8 mouse cellular contexts compared by ENCODE assay signal in the genomic region with DNA sequence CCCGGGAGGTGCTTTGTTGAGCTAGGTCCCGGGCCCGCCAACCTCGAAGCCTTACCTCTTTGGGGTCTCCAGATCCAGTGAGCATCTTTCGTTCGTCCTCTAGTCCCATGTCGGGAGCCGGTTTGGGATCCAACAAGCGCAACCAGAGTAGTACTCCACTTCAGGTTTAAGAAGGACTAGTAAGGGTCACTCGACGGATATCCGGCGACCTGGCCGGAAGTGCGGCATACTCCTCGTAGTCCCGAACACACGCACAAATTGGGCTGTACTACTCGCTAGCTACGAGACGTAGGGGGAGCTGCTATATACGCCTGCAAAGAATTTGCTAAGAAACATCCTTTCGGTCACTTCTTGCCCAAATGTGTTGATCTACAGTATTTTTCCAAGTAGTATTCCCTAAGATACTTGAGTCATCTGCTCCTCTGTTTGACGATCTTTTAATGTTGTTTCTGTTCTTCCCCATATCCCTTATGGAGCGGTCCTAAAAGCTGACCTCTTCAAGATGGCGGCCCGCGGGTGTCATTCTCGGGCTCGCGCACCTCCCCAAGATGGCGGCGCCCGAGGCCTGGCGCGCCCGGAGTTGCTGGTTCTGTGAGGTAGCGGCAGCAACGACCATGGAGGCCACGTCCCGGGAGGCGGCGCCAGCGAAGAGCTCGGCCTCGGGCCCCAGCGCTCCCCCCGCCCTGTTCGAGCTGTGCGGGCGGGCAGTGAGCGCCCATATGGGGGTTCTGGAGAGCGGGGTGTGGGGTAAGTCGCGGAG. TPM values are rescaled to one million over a fixed set of nuclear protein-coding genes. Genes with fewer than 3 reads are reported as not detected.
DNase-seq lines count a peak whose midpoint lies in the region; ATAC-seq and TF ChIP-seq lines count a peak whose summit lies in the region.

Uqcrh (minus strand) TSS at position 211 of the 760 bp plus-strand sequence.
Lrrc41 (plus strand) TSS at position 409 of the 760 bp plus-strand sequence.

- intact Hi-C loops in heart, adult 2 months (cut with DNase I), result loop anchor here (5.0 kb wide), 1 partner anchor 72 kb away; no protein-coding TSS in a partner anchor

- peaks cover 25% of the 10 kb centered on the region for H3K4me1 ChIP-seq in embryonic facial prominence, embryonic 14.5 days (ENCODE audit: control insufficient read depth, insufficient read depth, low read length)
- H3K4me1 ChIP-seq in heart, adult 2 months (ENCODE audit: control insufficient read depth, insufficient read depth, low read length), result peaks cover 13% of the 10 kb centered on the region
- H3K4me1 ChIP-seq in limb, embryonic 13.5 days, result peaks cover 27% of the 10 kb centered on the region
- peaks cover 32% of the 10 kb centered on the region for H3K4me1 ChIP-seq in midbrain, embryonic 16.5 days (ENCODE audit: control insufficient read depth, insufficient read depth, low read length)

- peak; percentile 95 for ATAC-seq in embryonic facial prominence, embryonic 14.5 days (ENCODE audit: low read depth)
- peak; percentile 95 for ATAC-seq in limb, embryonic 13.5 days (ENCODE audit: low FRiP score, low read depth)
- peak; percentile 96 for ATAC-seq in midbrain, embryonic 16.5 days

- DNase-seq in 3T3-L1 (ENCODE audit: low read depth, low spot score), result peak; percentile 96
- peak; percentile 88 to 92 for DNase-seq in adrenal gland, postnatal 4 days (ENCODE audit: low spot score in 2 of 2)
- DNase-seq in embryonic facial prominence, embryonic 14.5 days (ENCODE audit: low spot score), result peak; percentile 98
- peak; percentile 93 to 94 for DNase-seq in heart, adult 2 months
- DNase-seq in kidney, adult 8-10 months, result peak; percentile 94 to 96
- DNase-seq in spleen, postnatal 10 days (ENCODE audit: low spot score in 2 of 2), result peak; percentile 95 to 96

- H3K4me3 ChIP-seq in embryonic facial prominence, embryonic 14.5 days (ENCODE audit: low read depth, low read length), result peak within 1 kb of the TSS; percentile 98
- peak within 1 kb of the TSS; percentile 97 for H3K4me3 ChIP-seq in heart, adult 2 months
- H3K4me3 ChIP-seq in limb, embryonic 13.5 days, result peak within 1 kb of the TSS; percentile 99
- H3K4me3 ChIP-seq in midbrain, embryonic 16.5 days (ENCODE audit: low read depth, low read length), result peak within 1 kb of the TSS; percentile 99

- H3K27ac ChIP-seq in embryonic facial prominence, embryonic 14.5 days (replicated peaks; ENCODE audit: low read depth, low read length), result peak within 1 kb of the TSS; percentile 98
- peak within 1 kb of the TSS; percentile 96 for H3K27ac ChIP-seq in heart, adult 2 months
- H3K27ac ChIP-seq in limb, embryonic 13.5 days, result peak within 1 kb of the TSS; percentile 98
- H3K27ac ChIP-seq in midbrain, embryonic 16.5 days (ENCODE audit: low read length), result peak within 1 kb of the TSS; percentile 93

- peaks cover 14% of the 10 kb centered on the region for H3K36me3 ChIP-seq in embryonic facial prominence, embryonic 14.5 days (ENCODE audit: control insufficient read depth, insufficient read depth, low read length)
- H3K36me3 ChIP-seq in heart, adult 2 months (ENCODE audit: control insufficient read depth, insufficient read depth, low read length), result peaks cover 18% of the 10 kb centered on the region
- H3K36me3 ChIP-seq in limb, embryonic 13.5 days, result peaks cover 16% of the 10 kb centered on the region
- H3K36me3 ChIP-seq in midbrain, embryonic 16.5 days (ENCODE audit: control insufficient read depth, insufficient read depth, low read length), result no peaks in the 10 kb centered on the region; the same call in 1 of the 2 replicates

- peak; percentile 96 for TF ChIP-seq POLR2A in heart, adult 2 months (IDR thresholded peaks at IDR 0.05; ENCODE audit: insufficient read depth, low read depth, low read length)

- no peaks in the 10 kb centered on the region for H3K9me3 ChIP-seq in embryonic facial prominence, embryonic 14.5 days (ENCODE audit: control insufficient read depth, low read length)
- H3K9me3 ChIP-seq in limb, embryonic 13.5 days, result no peaks in the 10 kb centered on the region
- H3K9me3 ChIP-seq in midbrain, embryonic 16.5 days (replicated peaks; ENCODE audit: control insufficient read depth, low read length, poor library complexity, severe bottlenecking), result no peaks in the 10 kb centered on the region

- H3K4me2 ChIP-seq in embryonic facial prominence, embryonic 14.5 days (ENCODE audit: low read depth, low read length), result peak within 1 kb of the TSS; percentile 78
- H3K4me2 ChIP-seq in limb, embryonic 13.5 days (replicated peaks), result peak within 1 kb of the TSS; percentile 91
- H3K4me2 ChIP-seq in midbrain, embryonic 16.5 days (ENCODE audit: low read length), result peak within 1 kb of the TSS; percentile 97

- 0 out of 2 replicates have a peak, but pooled peaks have one; percentile 43 for TF ChIP-seq EP300 in heart, adult 2 months (IDR thresholded peaks at IDR 0.05; ENCODE audit: insufficient read depth, low read depth, low read length)

- under 1% methylated on average over 50 of the region's 55 CpGs for WGBS in embryonic facial prominence, embryonic 14.5 days
- under 1% methylated on average over 55 of the region's 55 CpGs for WGBS in heart, adult 2 months
- under 1% methylated on average over 55 of the region's 55 CpGs for WGBS in limb, embryonic 13.5 days
- under 1% methylated on average over 55 of the region's 55 CpGs for WGBS in midbrain, embryonic 16.5 days

- TF ChIP-seq CTCF in heart, adult 2 months (IDR thresholded peaks at IDR 0.05), result no peak

- H3K9ac ChIP-seq in embryonic facial prominence, embryonic 14.5 days (ENCODE audit: low read depth, low read length), result peak within 1 kb of the TSS; percentile 99
- H3K9ac ChIP-seq in heart, adult 2 months (ENCODE audit: low read depth, low read length), result peak within 1 kb of the TSS; percentile 91
- H3K9ac ChIP-seq in limb, embryonic 13.5 days, result peak within 1 kb of the TSS; percentile 100
- H3K9ac ChIP-seq in midbrain, embryonic 16.5 days (ENCODE audit: low read depth, low read length), result peak within 1 kb of the TSS; percentile 99

- no peaks in the 10 kb centered on the region for H3K27me3 ChIP-seq in embryonic facial prominence, embryonic 14.5 days (replicated peaks; ENCODE audit: control insufficient read depth, insufficient read depth, low read length)
- H3K27me3 ChIP-seq in heart, adult 2 months (ENCODE audit: control insufficient read depth, insufficient read depth, low read length), result no peaks in the 10 kb centered on the region
- no peaks in the 10 kb centered on the region for H3K27me3 ChIP-seq in limb, embryonic 13.5 days
- H3K27me3 ChIP-seq in midbrain, embryonic 16.5 days (ENCODE audit: control insufficient read depth, insufficient read depth, low read depth, low read length), result no peaks in the 10 kb centered on the region

- peaks cover 2% of the 10 kb centered on the region; the same call in 1 of the 2 replicates for H3K79me2 ChIP-seq in heart, adult 2 months (replicated peaks; ENCODE audit: control insufficient read depth, insufficient read depth, low read length)

RNA-seq across cellular contexts. Expression of gene Uqcrh, which starts in this region (rescaled TPM):
- 100 to 1,000 TPM; 468 to 515 TPM for total RNA-seq in adrenal gland, postnatal 4 days (2021)
- 511 and 572 TPM in 2 replicates for polyA plus RNA-seq in embryonic facial prominence, embryonic 14.5 days (2014; fragmentation: Nextera tagmentation; extraction: Ambion mirVana)
- 1,000 to 10,000 TPM; 1,648 to 1,969 TPM for total RNA-seq in heart, adult 2 months (2021)
- polyA plus RNA-seq in heart, adult 2 months (2012; rRNA removed), result 736 and 1,429 TPM in 2 replicates
- polyA plus RNA-seq in limb, embryonic 13.5 days (2015; fragmentation: Nextera tagmentation; extraction: Ambion mirVana), result 456 and 481 TPM in 2 replicates
- polyA plus RNA-seq in midbrain, embryonic 16.5 days (2015; fragmentation: Nextera tagmentation; extraction: Ambion mirVana), result 367 and 376 TPM in 2 replicates

RNA-seq across cellular contexts. Expression of gene Lrrc41, which starts in this region (rescaled TPM):
- total RNA-seq in adrenal gland, postnatal 4 days (2021), result 10 to 100 TPM; 70.4 to 74.7 TPM
- 73.1 and 85.5 TPM in 2 replicates for polyA plus RNA-seq in embryonic facial prominence, embryonic 14.5 days (2014; fragmentation: Nextera tagmentation; extraction: Ambion mirVana)
- total RNA-seq in heart, adult 2 months (2021), result 10 to 100 TPM; 22.0 to 24.9 TPM
- 27.1 and 32.6 TPM in 2 replicates for polyA plus RNA-seq in heart, adult 2 months (2012; rRNA removed)
- polyA plus RNA-seq in limb, embryonic 13.5 days (2015; fragmentation: Nextera tagmentation; extraction: Ambion mirVana), result 83.1 and 86.8 TPM in 2 replicates
- polyA plus RNA-seq in midbrain, embryonic 16.5 days (2015; fragmentation: Nextera tagmentation; extraction: Ambion mirVana), result 73.7 and 74.6 TPM in 2 replicates

Comparison
In these comparisons a context has a peak if more than half of its experiments do, and no peak if none do; other contexts are left out.
1. Peak in every context shown above with its lines: DNase-seq, ATAC-seq, H3K4me3 ChIP-seq and H3K27ac ChIP-seq.